Mouse (Mus musculus) hindbrain, embryonic 15.5 days (tissue): Measurements from ENCODE around the gene Midn. TPM values are rescaled to one million over a fixed set of nuclear protein-coding genes. Genes with fewer than 3 reads are reported as not detected.

Experiments
- ATAC-seq: fragments of 200-750 bp; cut with Nextera tagmentation; 2 replicates; pipeline ENCODE4 v1.8.0; 2017; ENCODE audit warnings: low read depth, moderate number of reproducible peaks, moderate TSS enrichment; ENCODE audit not compliant: low FRiP score
- H3K27ac ChIP-seq: fragments of 300-500 bp; sonication (generic); replicated peaks from 2 replicates; pipeline ENCODE4 v1.5.1; 2015; ENCODE audit warnings: mild to moderate bottlenecking, inconsistent platforms
- H3K27me3 ChIP-seq: fragments of 300-500 bp; sonication (generic); 2 replicates; pipeline ENCODE4 v1.6.1; 2015; ENCODE audit warnings: control low read depth, inconsistent platforms
- H3K36me3 ChIP-seq: fragments of 300-500 bp; sonication (generic); 2 replicates; pipeline ENCODE4 v1.6.1; 2015; ENCODE audit warnings: control low read depth, inconsistent platforms
- H3K4me1 ChIP-seq: fragments of 300-500 bp; sonication (generic); replicated peaks from 2 replicates; pipeline ENCODE4 v1.6.1; 2015; ENCODE audit warnings: control low read depth, inconsistent platforms
- H3K4me2 ChIP-seq: fragments of 300-500 bp; sonication (generic); 2 replicates; pipeline ENCODE4 v1.6.1; 2015; ENCODE audit warnings: moderate library complexity, mild to moderate bottlenecking, inconsistent platforms
- H3K4me3 ChIP-seq: fragments of 300-500 bp; sonication (generic); 2 replicates; pipeline ENCODE4 v1.5.1; 2015; ENCODE audit warnings: mild to moderate bottlenecking, inconsistent platforms
- H3K9ac ChIP-seq: fragments of 300-500 bp; sonication (generic); 2 replicates; pipeline ENCODE4 v1.6.1; 2015; ENCODE audit warnings: inconsistent platforms
- H3K9me3 ChIP-seq: fragments of 300-500 bp; sonication (generic); 2 replicates; pipeline ENCODE4 v1.6.1; 2016; ENCODE audit warnings: control low read depth, inconsistent platforms
- WGBS: fragments of 180-500 bp; shearing (Covaris S2); methylation state at CpG from one replicate; pipeline ENCODE4 v1.1.7; 2015; 5-methylcytosine and 5-hydroxymethylcytosine counted together
- polyA plus RNA-seq: library from polyadenylated mRNA; unstranded; fragments of >200 nt; fragmentation: Nextera tagmentation; extraction: Ambion mirVana; gene quantifications from 2 replicates; pipeline ENCODE4 v1.2.1, GENCODE M21; 2015

The Midn gene
- polyA plus RNA-seq, 1 experiment from 2014 or later: 22.6 TPM

- H3K9ac ChIP-seq: peak within 1 kb of the TSS; percentile 88
- H3K4me1 ChIP-seq: peaks cover 48% of the 10 kb centered on the region
- peak; percentile 99 for ATAC-seq
- WGBS: under 1% methylated on average over 67 of the region's 70 CpGs
- H3K27ac ChIP-seq: peak within 1 kb of the TSS; percentile 86
- no peaks in the 10 kb centered on the region for H3K9me3 ChIP-seq
- no peaks in the 10 kb centered on the region for H3K36me3 ChIP-seq
- no peaks in the 10 kb centered on the region for H3K27me3 ChIP-seq
- H3K4me2 ChIP-seq: peak within 1 kb of the TSS; percentile 70
- peak within 1 kb of the TSS; percentile 91 for H3K4me3 ChIP-seq
Measured at GRCm38 (mm10) chr10:80115290-80115943, 32.7 kb upstream of the Midn start, which contains the start of gene Stk11. Gene Stk11, plus strand, starts transcription at chr10:80115803.

GRCm38 (mm10) chr10:80115944-80116335 lies 32.1 kb upstream of the Midn start:
- Histone ChIP-seq H3K4me3 (peak overlapping the region; percentile 91), H3K27me3 (no peaks in the 10 kb centered on the region), H3K4me1 (peaks cover 53% of the 10 kb centered on the region), H3K4me2 (peak overlapping the region; percentile 70), H3K36me3 (no peaks in the 10 kb centered on the region), H3K9ac (peak overlapping the region; percentile 88), H3K9me3 (no peaks in the 10 kb centered on the region), H3K27ac (peak overlapping the region; percentile 86)
- under 1% methylated on average over 63 of the region's 63 CpGs for WGBS
- no peak for ATAC-seq

DNA sequence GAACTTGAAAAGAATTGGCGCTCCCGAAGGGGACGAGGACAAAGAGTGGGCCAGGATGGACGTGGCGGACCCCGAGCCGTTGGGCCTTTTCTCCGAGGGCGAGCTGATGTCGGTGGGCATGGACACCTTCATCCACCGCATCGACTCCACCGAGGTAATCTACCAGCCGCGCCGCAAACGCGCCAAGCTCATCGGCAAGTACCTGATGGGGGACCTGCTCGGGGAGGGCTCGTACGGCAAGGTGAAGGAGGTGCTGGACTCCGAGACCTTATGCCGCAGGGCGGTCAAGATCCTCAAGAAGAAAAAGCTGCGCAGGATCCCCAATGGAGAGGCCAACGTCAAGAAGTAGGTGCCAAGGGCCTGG lies 31.5 kb upstream of the Midn start:
- Histone ChIP-seq H3K9ac (peak overlapping the region; percentile 88), H3K4me1 (peaks cover 53% of the 10 kb centered on the region), H3K4me3 (peak overlapping the region; percentile 91), H3K9me3 (no peaks in the 10 kb centered on the region), H3K36me3 (no peaks in the 10 kb centered on the region), H3K27ac (peak overlapping the region; percentile 5; the same call in 1 of the 2 replicates), H3K27me3 (no peaks in the 10 kb centered on the region), H3K4me2 (peak overlapping the region; percentile 70)
- 2% methylated on average over 27 of the region's 27 CpGs for WGBS
- ATAC-seq: no peak

DNA sequence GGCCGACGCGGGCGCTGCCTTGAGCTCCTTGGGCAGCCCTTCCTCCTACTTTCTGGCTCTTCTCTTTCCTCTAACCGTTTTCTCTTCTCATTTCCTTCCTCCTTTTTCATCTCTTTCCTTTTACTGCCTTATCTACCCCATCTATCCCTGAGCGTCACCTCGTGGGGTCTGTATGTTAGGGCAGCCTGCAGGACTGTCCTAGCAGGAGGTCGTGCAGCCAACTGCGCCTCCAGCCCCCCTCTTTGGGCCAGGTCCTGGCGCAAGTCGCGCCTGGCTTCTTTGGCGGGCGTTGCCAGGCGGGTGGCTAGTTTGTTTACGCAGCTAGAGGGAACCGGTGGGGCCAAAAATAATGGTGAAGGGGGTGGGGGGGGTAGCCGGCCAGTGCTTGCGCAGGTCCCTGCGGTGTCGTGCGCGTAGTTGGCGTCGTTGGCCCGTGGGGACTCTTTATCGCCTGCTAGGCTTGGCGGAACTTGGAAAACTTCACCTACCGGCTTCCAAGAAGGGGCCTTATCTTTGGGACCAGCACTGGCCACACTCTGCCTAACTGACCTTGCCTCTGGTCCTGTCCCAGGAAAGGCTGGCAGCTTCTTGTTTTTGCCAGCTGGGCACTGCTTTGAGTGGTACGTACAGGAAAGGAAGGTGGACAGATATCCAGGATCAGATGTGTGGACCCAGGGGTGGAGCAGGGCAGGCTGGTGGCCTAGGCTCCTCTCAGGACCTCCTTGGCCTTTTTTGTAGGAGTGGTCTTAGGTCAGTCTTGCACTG lies 31.0 kb upstream of the Midn start:
- peak overlapping the region; percentile 70 for H3K4me2 ChIP-seq
- H3K27me3 ChIP-seq: no peaks in the 10 kb centered on the region
- H3K36me3 ChIP-seq: peaks cover 3% of the 10 kb centered on the region; the same call in 1 of the 2 replicates
- H3K4me3 ChIP-seq: peak overlapping the region; percentile 91
- H3K4me1 ChIP-seq: peaks cover 53% of the 10 kb centered on the region
- H3K9ac ChIP-seq: peak overlapping the region; percentile 88
- no peaks in the 10 kb centered on the region for H3K9me3 ChIP-seq
- ATAC-seq: no peak
- WGBS: 5% methylated on average over 30 of the region's 30 CpGs
- peak overlapping the region; percentile 5; the same call in 1 of the 2 replicates for H3K27ac ChIP-seq

GRCm38 (mm10) chr10:80117736-80118135 lies 30.3 kb upstream of the Midn start:
- Histone ChIP-seq H3K36me3 (peaks cover 3% of the 10 kb centered on the region; the same call in 1 of the 2 replicates), H3K27ac (0 out of 2 replicates have a peak overlapping the region, but pooled peaks have one; percentile 20), H3K4me3 (peak overlapping the region; percentile 91), H3K4me2 (peak overlapping the region; percentile 70), H3K27me3 (no peaks in the 10 kb centered on the region), H3K9me3 (no peaks in the 10 kb centered on the region), H3K9ac (peak overlapping the region; percentile 88), H3K4me1 (peaks cover 53% of the 10 kb centered on the region)
- ATAC-seq: no peak
- 54% methylated on average over 1 of the region's 1 CpGs for WGBS

DNA sequence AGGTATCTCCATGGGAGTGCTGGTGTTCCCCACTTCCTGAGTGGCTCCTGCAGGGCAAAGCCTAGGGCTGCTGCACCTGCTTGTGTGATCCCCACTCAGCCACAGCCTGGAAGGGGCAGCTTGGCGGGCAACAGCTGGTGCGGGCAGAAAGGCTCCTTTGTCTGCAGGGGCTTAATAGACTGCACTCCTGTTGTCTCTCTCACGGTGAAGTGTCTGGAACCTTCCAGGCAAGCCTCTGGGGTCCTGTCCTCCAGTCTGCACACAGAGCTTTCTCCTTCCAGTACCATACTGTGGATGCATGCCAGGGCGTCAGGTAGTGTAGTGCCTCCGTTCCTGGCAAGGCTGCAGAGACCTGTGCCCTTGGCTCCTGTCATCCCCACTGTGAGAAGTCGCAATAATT lies 29.5 kb upstream of the Midn start:
- no peaks in the 10 kb centered on the region for H3K9me3 ChIP-seq
- 47% methylated on average over 6 of the region's 6 CpGs for WGBS
- peak overlapping the region; percentile 91; the same call in 1 of the 2 replicates for H3K4me3 ChIP-seq
- 0 out of 2 replicates have a peak overlapping the region, but pooled peaks have one; percentile 20 for H3K27ac ChIP-seq
- no peaks in the 10 kb centered on the region for H3K27me3 ChIP-seq
- peaks cover 53% of the 10 kb centered on the region for H3K4me1 ChIP-seq
- H3K36me3 ChIP-seq: peaks cover 3% of the 10 kb centered on the region; the same call in 1 of the 2 replicates
- no peak for ATAC-seq
- peak overlapping the region; percentile 70 for H3K4me2 ChIP-seq
- peak overlapping the region; percentile 88 for H3K9ac ChIP-seq

GRCm38 (mm10) chr10:80120146-80120545 lies 27.9 kb upstream of the Midn start:
- peaks cover 3% of the 10 kb centered on the region; the same call in 1 of the 2 replicates for H3K36me3 ChIP-seq
- H3K4me3 ChIP-seq: no peak overlapping the region
- H3K9me3 ChIP-seq: no peaks in the 10 kb centered on the region
- H3K4me1 ChIP-seq: peaks cover 43% of the 10 kb centered on the region
- no peak overlapping the region for H3K9ac ChIP-seq
- no peaks in the 10 kb centered on the region for H3K27me3 ChIP-seq
- 61% methylated on average over 2 of the region's 2 CpGs for whole genome bisulfite sequencing
- no peak for ATAC-seq
- no peak overlapping the region for H3K27ac ChIP-seq
- H3K4me2 ChIP-seq: no peak overlapping the region

- H3K4me2 ChIP-seq: no peak overlapping the region
- 94% methylated on average over 2 of the region's 2 CpGs for WGBS
- peaks cover 40% of the 10 kb centered on the region for H3K4me1 ChIP-seq
- no peak for ATAC-seq
- peaks cover 9% of the 10 kb centered on the region; the same call in 1 of the 2 replicates for H3K36me3 ChIP-seq
- H3K9me3 ChIP-seq: no peaks in the 10 kb centered on the region
- H3K9ac ChIP-seq: no peak overlapping the region
- H3K27me3 ChIP-seq: no peaks in the 10 kb centered on the region
- H3K27ac ChIP-seq: no peak overlapping the region
- no peak overlapping the region for H3K4me3 ChIP-seq
Measured at GRCm38 (mm10) chr10:80121639-80122038, 26.4 kb upstream of the Midn start.

DNA sequence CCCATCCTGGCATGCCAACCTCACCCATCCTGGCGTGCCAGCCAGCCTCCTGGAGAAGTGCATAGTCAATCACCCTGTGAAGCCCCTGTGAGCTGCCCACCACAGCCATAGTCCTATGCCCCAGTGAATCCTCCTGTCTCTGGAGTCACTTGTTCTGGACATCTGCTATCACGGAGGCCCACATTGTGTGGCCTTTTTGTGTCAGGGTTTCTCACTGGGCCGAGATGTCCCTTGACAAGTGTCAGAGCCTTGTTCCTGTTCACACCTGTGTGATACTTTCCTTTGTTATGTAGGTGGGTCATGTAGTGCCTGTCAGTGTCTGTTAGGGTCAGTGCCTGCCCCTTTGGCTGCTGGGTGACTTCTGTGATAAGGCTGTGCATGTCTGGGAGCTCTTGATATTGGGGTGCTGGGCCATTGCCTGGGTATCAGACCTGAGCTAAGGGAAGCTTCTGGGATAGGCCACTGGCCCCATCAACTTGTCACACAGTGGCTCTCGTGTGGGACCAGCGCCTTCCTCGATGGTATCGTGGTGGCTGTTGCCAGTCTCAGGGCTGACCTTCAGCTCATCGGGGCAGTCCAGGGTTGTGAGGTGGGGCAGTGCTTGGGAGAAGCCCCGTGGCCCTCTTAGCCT lies 24.0 kb upstream of the Midn start:
- Histone ChIP-seq H3K27me3 (no peaks in the 10 kb centered on the region), H3K9me3 (no peaks in the 10 kb centered on the region), H3K4me2 (no peak overlapping the region), H3K36me3 (peaks cover 26% of the 10 kb centered on the region), H3K4me3 (no peak overlapping the region), H3K9ac (no peak overlapping the region), H3K27ac (no peak overlapping the region), H3K4me1 (peaks cover 16% of the 10 kb centered on the region)
- ATAC-seq: no peak
- WGBS: 92% methylated on average over 9 of the region's 9 CpGs

GRCm38 (mm10) chr10:80127920-80128319 lies 20.2 kb upstream of the Midn start:
- H3K36me3 ChIP-seq: peaks cover 49% of the 10 kb centered on the region

GRCm38 (mm10) chr10:80129846-80130245 lies 18.2 kb upstream of the Midn start:
- Histone ChIP-seq H3K4me1 (peaks cover 19% of the 10 kb centered on the region), H3K9me3 (no peaks in the 10 kb centered on the region), H3K4me2 (no peak overlapping the region), H3K36me3 (peaks cover 62% of the 10 kb centered on the region), H3K27me3 (no peaks in the 10 kb centered on the region), H3K27ac (no peak overlapping the region), H3K9ac (no peak overlapping the region), H3K4me3 (no peak overlapping the region)
- no peak for ATAC-seq
- 90% methylated on average over 9 of the region's 9 CpGs for WGBS

More at GRCm38 (mm10) chr10:80127920-80128319, 20.2 kb upstream of the Midn start:
- 90% methylated on average over 8 of the region's 8 CpGs for WGBS
- Histone ChIP-seq H3K9ac (no peak overlapping the region), H3K9me3 (no peaks in the 10 kb centered on the region), H3K4me1 (peaks cover 15% of the 10 kb centered on the region), H3K4me2 (no peak overlapping the region), H3K4me3 (no peak overlapping the region), H3K27ac (no peak overlapping the region), H3K27me3 (no peaks in the 10 kb centered on the region)
- ATAC-seq: no peak
